Mouse (Mus musculus) left cerebral cortex, adult 2 months (tissue): ENCODE measurements around the gene Stk40. TPM values are rescaled to one million over a fixed set of nuclear protein-coding genes. Genes with fewer than 3 reads are reported as not detected.
A peak's percentile ranks its signal among the peaks of the same experiment; 100 is the strongest.

ENCODE experiments used
- DNase-seq, 2 experiments: peaks; one replicate each; pipeline ENCODE4 v3.0.0; 2021 to 2022; ENCODE audit warnings: low spot score in 2 of 2, mixed read lengths in 1 of 2; ENCODE audit errors: extremely low spot score in 1 of 2
- H3K27ac ChIP-seq: fragments of 200-600 bp; 2 replicates; pipeline ENCODE4 v1.8.1; 2022
- H3K4me3 ChIP-seq: fragments of 200-600 bp; 2 replicates; pipeline ENCODE4 v1.8.1; 2022
- CTCF ChIP-seq: fragments of 200-600 bp; IDR thresholded peaks from 2 replicates; pipeline ENCODE4 v1.8.1; 2022; ENCODE audit warnings: antibody characterized with exemption, mild to moderate bottlenecking, moderate library complexity
- intact Hi-C: fragments of 180-260 bp; cut with DNase I; formaldehyde crosslinking; loops from one replicate; pipeline ENCODE4 v1.15.1; 2025
- total RNA-seq, 2 experiments: library from RNA; stranded (reverse); gene quantifications; 2 replicates each; pipeline ENCODE4 v1.2.3; 2021

Gene Stk40
- total RNA-seq, 2 experiments from 2014 or later: 39.8 to 56.4 TPM

DNA sequence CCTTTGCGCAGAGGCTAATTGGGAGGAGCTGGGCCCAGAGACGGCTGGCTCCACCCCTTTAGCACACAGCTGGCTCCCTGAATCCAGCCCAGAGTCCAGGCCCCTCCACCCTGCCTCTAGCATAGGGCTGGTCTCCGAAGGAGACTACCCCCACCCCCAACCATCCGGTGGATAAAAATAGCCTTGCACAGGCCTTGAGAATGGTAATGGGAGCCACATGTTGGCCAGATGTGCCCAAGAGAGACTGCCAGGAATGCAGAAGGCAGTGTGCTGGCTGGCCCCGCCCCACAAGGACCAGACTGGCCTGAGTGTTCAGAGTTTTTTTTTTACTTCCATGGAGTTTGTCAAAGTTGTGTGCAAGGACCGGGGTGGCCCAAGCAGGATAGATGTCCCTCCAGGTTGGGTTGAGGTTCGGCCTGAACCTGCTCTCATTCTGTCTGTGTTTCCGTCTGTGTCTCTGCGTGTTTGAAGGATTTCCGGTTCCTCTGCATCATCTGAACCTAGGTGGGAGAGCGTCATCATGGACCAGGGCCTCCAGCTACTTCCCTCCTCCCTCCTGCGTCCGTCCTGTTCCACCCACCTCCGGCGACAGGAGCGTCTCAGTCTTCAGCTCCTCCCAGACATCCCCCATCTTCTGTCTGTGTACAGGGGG is 46.7 kb downstream of the Stk40 start:
- DNase-seq: no peak
- Histone ChIP-seq H3K4me3 (no peak overlapping the region), H3K27ac (no peak overlapping the region)
- no peak for TF ChIP-seq CTCF
- intact Hi-C loops: no loop called here

DNA sequence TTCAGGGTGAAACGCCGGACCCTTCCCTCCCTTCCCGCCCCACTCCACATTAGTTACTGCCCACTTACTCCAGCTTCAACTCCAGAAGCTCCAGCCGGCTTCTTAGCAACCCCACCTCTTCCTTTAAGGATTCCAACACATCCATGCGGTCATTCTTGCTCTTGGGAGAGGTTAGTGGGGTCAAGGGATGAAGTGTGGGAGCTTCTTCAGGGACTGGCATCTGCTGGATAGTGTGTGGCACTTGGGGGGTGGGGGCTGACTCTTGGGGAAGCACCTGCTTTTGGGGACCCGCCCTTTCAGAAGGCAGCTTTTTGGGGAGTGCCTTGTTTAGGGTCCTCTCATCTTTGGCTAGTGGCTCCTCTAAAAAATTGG is 47.2 kb downstream of the Stk40 start:
- no peak overlapping the region for H3K27ac ChIP-seq
- intact Hi-C loops: no loop called here

DNA sequence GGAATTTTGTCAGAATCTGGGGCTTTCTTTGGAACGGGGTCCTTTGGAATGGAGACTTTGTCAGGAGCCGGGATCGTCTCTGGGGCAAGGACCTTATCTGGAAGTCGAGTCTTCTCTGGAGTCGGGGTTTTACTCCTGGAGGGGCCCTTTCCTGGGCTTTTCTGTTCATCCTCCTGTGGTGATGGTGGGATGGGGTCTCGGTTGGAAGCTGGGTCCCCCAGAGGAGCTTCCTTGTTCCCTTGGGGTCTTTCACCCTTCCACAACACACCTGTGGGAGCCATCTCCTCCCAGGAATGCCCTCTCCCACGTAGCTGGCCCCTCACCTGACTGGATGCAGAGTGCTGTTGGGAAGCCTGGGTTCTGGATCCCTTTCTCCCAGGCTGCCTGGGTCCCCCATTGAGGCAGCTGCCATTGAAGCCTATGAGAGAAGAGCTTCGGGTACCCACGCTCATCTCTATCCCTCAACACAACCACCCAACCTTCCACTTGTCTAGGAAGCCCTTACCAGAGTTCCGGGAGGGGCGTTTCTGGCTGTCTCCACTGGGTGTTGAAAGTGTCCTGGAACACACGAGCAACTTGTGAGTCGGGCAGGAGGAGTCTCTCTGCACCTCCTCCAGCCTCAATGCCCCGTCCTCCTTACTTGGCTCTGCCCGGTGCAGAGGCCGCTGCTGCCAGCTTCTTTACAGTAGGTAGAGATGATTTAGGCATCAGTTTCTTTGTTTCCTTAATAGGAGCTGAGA is 48.1 kb downstream of the Stk40 start:
- no peak for TF ChIP-seq CTCF
- H3K4me3 ChIP-seq: no peak overlapping the region
- no peak overlapping the region for H3K27ac ChIP-seq
- intact Hi-C loops: no loop called here
- DNase-seq: no peak

More for the DNA sequence above, 47.2 kb downstream of the Stk40 start:
- no peak for DNase-seq
- no peak for TF ChIP-seq CTCF
- H3K4me3 ChIP-seq: no peak overlapping the region

DNA sequence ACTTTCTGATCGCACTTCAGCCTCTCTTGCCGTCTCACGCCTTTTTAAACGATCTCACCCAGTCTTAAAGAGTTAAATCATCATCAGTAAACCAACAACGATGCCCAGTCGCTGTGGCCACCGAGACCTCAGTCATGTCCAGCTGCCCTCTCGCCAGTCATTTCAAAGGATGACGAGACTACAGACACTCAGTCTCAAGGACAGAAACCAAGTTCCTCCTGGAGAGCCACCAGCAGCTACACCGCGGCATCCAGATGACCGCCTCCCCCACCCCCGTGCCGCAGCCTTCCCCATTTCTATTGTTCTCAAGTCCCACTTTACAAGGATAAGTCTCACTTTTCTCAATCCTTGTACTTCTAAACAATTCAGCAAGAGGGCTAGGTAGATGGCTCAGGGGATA is 49.1 kb downstream of the Stk40 start:
- intact Hi-C loops: no loop called here
- no peak for DNase-seq
- no peak for TF ChIP-seq CTCF
- Histone ChIP-seq H3K4me3 (no peak overlapping the region), H3K27ac (no peak overlapping the region)

DNA sequence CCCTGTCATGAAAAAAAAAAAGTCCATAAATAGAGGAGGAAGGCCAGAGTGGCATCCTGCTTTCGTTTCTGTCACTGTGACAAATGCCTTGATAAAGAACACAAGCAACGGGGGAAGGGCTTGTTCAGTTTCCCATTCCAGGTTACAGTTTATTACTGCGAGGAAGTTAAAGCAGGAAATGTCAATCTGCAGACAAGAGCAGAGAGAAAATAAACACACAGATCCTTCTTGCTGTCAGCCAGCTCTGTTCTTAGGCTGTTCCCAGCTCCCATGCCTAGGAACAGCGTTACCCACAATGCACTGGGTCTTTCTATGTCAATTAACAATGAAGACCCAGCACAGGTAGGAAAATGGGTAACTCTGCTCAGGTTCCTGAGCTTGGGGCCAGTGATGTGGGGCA is 51.4 kb downstream of the Stk40 start:
- Histone ChIP-seq H3K4me3 (no peak overlapping the region), H3K27ac (no peak overlapping the region)
- no peak for DNase-seq
- intact Hi-C loops: no loop called here
- no peak for TF ChIP-seq CTCF

DNA sequence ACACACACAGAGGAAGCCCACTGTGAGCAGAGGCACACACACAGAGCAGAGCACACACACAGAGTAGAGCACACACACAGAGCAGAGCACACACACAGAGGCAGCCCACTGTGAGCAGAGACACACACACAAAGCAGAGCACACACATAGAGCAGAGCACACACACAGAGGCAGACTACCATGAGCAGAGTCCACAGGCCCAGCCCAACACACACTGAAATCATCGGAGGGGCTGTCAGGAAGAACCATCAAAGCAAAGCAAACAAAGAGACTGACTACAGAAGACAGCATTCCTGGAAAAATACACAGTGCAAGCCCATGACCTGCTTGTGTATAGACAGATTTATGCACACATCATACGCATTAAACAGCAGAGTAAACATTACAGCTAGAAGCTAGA is 52.1 kb downstream of the Stk40 start:
- no peak for DNase-seq
- H3K27ac ChIP-seq: no peak overlapping the region
- no peak overlapping the region for H3K4me3 ChIP-seq
- no peak for TF ChIP-seq CTCF
- intact Hi-C loops: no loop called here

DNA sequence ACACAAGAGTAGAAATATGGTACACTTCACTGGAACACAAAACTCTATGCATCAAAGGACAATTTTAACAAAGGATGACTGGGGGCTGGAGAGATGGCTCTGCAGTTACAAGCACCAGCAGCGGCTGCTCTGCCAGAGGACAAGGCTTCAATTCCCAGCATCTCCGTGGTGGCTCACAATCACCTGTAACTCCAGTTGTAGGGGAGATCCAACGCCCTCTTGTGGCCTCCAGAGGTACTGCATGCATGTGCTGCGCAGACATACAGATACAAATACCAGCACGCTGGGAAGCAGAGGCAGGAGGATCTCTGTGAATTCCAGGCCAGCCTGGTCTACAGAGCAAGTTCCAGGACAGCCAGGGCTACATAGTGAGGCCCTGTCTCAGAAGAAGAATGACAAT is 52.9 kb downstream of the Stk40 start:
- TF ChIP-seq CTCF: peak; percentile 65
- intact Hi-C loops: no loop called here
- H3K27ac ChIP-seq: no peak overlapping the region
- H3K4me3 ChIP-seq: no peak overlapping the region
- no peak for DNase-seq

DNA sequence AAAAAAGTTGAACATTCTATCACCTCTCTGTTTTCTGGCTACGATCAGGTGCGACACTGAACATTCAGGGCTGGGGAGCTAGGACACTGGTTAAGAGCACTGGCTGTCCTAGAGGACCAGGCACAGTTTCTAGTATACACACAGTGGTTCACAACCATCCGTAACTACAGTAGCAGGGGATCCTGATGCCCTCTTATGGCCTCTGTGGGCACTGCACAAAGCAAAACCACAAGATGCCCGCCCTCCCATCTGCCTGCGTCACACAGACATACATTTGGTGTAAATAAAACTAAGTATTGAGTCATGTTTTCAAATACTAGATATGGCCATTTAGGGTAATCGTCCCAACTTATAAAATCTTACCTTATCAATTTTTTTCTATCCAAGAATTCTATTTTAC is 53.8 kb downstream of the Stk40 start:
- Histone ChIP-seq H3K27ac (no peak overlapping the region), H3K4me3 (no peak overlapping the region)
- no peak for DNase-seq
- intact Hi-C loops: no loop called here
- peak; percentile 27 for TF ChIP-seq CTCF

DNA sequence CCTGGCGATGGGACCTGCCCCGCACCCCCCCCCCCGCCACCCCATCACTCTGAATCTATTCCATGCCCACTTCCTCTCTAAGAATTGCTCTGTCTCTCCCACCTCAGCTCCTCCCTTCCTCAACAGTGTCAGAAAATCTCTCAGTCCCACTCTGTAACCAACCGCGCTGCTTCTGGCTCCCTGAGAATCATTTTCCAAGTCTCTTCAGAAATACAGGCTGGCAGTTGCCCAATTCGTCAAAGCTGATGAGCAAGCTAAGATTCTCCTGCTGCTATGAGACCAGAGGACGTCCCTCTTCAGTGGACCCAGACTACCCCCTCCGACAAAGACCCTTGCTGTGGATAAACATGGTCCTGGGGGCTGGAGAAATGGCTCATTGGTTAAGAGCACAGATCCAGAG is 55.7 kb downstream of the Stk40 start:
- no peak for DNase-seq

DNA sequence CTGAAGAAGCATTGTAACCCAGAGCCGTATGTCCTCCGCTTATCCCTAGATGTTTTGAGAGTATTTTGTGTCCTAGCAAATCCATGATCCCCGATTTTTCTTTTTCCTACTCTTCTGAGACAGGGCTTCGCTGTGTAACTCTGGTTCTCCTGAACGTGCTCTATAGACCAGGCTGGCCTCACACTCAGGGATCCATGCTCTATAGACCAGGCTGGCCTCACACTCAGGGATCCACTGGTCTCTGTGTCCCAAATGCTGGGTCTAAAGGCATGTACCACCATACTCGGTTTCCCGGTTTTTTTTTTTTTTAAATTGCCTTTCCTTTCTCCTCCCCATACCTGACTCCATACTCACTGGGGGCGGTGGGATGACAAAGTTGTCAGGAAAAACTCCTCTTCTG is 57.2 kb downstream of the Stk40 start:
- Histone ChIP-seq H3K4me3 (no peak overlapping the region), H3K27ac (no peak overlapping the region)
- intact Hi-C loops: loop anchor here (5.0 kb wide), 1 partner anchor 74 kb away; no protein-coding TSS in a partner anchor
- no peak for TF ChIP-seq CTCF
- no peak for DNase-seq

More for the DNA sequence above, 55.7 kb downstream of the Stk40 start:
- H3K4me3 ChIP-seq: no peak overlapping the region
- intact Hi-C loops: no loop called here
- TF ChIP-seq CTCF: no peak
- no peak overlapping the region for H3K27ac ChIP-seq

DNA sequence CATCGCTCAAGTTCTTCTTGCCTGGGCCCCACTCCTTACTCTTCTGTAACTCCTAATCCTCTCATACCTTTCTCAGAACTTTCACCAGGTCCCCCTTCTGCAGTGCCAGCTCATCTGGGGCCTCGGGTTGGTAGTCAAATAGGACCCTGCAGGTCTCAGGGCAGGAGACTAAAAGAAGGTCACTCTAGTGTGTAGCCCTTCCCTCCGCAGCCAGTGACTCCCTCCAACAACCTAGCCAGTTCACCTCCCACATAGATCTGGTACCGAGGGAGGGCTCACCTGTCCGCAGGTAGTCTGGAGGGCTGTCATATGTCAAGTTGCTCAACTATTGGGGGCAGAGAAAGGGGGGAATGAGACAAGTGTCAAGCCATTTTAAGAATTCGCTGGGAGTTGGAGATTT is 57.7 kb downstream of the Stk40 start:
- no peak overlapping the region for H3K4me3 ChIP-seq
- H3K27ac ChIP-seq: no peak overlapping the region
- no peak for DNase-seq
- intact Hi-C loops: loop anchor here (5.0 kb wide), 1 partner anchor 74 kb away; no protein-coding TSS in a partner anchor
- no peak for TF ChIP-seq CTCF

DNA sequence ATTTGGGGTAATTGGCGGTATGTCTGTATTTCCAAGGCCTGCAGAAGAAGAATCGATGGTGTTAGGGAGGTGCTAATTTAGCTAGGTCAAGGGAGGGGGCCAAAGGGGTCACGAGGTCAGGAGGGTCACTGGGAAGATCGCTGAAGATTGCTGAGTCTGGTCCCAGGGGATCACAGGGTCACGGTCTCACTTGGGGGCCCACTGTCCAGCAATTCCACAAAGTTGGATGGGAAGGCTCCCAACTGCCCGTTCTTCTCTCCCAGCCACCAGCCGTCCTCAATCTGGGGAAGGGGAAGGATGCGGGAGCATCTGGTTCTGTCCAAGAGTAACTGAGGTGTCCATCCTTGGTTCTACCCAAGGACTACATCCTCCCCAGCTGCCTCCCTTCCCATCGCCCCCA is 58.2 kb downstream of the Stk40 start:
- H3K4me3 ChIP-seq: peak overlapping the region; percentile 71; the same call in 1 of the 2 replicates
- DNase-seq: no peak
- intact Hi-C loops: loop anchor here (5.0 kb wide), 1 partner anchor 75 kb away; no protein-coding TSS in a partner anchor
- no peak overlapping the region for H3K27ac ChIP-seq
- TF ChIP-seq CTCF: no peak
